Mouse (Mus musculus): ENCODE data around the gene Fndc4.

DNA sequence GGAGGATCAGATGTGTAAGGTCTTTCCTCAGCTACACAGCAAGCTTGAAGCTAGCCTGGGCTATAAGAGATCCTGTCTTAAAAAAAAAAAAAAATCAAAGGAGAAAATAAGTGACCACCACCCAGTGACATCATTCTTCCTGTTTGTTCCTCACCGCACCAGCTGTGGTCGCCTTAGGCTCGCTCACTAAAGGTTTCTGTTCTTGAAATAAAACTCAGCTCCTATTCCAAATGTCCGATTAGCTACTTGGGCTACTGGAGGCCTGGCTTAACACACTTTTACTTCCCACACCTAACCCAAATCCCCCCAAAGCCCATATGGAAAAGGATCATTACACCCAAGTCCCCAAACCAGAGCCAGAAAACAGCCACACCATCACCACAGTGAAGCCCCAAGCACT, 7.7 kb downstream of the Fndc4 start:
- TF ChIP-seq POLR2A (IDR thresholded peaks at IDR 0.05; ENCODE audit: low read depth, low read length) (no peak), CTCF (conservative IDR thresholded peaks at IDR 0.05; ENCODE audit: insufficient read depth, insufficient read length, low read depth, low read length) (no peak)
